Mouse (Mus musculus): ENCODE data around the gene Syt14.

DNA sequence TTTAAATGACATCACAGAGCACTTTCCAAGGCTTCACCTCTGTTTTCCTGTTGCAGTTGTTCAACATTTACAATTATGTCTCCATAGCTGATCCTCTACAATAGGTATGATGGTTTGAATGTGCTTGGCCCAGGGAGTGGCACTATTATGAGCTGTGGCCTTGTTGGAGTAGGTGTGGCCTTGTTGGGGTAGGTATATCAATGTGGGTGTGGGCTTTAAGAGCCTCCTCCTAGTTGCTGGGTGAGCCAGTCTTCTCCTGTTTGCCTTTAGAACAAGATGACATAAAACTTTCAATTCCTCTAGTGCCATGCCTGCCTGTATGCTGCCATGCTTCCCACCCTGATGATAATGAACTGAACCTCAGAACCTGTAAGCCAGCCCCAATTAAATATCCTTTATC lies 42.1 kb downstream of the Syt14 start:
- TF ChIP-seq POLR2A (IDR thresholded peaks at IDR 0.05; ENCODE audit: borderline replicate concordance, extremely low read depth, low read depth, low read length) (no peak), CTCF (IDR thresholded peaks at IDR 0.05; ENCODE audit: insufficient read depth, low read length) (no peak)
